Mouse (Mus musculus): ENCODE data around the gene Cacna2d4. TPM values are rescaled to one million over a fixed set of nuclear protein-coding genes. Genes with fewer than 3 reads are reported as not detected.

The Cacna2d4 gene
- polyA plus RNA-seq, 1 experiment from 2014 or later, result 1.2 TPM

DNA sequence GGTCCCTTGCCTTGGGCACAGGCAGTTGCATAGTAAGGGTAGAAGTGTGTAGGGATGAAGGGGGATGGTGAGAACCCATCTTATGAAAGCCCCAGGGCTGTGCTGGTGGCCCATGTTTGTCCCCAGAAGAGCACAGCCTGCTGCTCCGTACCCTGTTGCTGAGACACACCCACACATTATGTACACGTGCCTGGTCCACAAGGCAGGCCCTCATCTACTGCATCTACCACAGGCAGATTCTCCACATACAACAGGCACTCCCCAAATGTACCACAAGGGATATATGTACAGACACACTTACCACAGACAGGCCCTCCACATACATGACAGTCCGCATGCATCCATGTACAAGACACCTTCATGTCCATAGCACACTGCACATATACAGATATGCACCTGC lies 101.0 kb downstream of the Cacna2d4 start:
- Histone ChIP-seq H3K9me3 (ENCODE audit: control insufficient read depth, low read length) (no peaks in the 10 kb centered on the region), H3K27ac (ENCODE audit: low read depth, low read length) (no peak overlapping the region)
- whole genome bisulfite sequencing, result 68% methylated on average over 3 of the region's 3 CpGs

DNA sequence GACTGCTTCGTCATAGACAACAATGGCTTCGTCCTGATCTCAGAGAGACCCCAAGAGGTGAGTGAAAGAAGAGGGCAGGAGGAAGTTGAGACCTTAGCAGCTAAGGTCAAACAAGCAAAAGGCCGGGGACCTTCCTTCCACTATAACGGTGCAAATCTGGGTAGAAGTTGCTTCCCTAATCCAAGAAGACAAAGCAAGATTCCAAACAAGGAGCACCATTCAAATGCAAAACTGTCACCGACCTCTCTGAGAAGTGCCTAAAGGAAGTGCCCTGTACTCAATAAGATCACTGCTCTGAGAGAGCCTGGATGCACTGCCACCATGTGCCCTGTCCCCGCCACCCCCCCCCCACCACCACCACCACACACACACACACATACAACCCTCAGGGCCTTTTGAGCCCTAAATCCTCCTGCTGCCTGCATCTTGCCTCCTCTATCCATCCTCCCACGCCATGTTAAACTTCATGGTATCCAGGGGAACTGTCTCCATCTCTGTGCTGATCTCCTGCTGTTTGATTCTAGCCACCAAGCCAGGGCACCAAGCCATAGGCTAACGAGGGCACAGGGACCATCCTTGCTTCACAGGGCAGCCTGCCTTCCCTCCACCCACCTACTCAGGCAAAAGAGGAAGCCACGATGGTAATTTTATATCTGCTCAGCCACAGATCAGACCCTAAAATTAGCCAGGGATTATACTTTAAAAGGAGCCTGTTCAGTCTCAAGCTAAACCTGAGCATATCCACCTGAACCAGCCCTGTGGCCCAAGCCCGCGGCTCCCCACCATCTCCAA lies 102.0 kb downstream of the Cacna2d4 start:
- Histone ChIP-seq H3K4me3 (ENCODE audit: low read length) (no peak overlapping the region), H3K9ac (ENCODE audit: low read depth, low read length) (no peak overlapping the region), H3K27me3 (replicated peaks; ENCODE audit: control insufficient read depth, insufficient read depth, low read length) (no peaks in the 10 kb centered on the region), H3K4me2 (ENCODE audit: low read length) (no peak overlapping the region), H3K36me3 (ENCODE audit: control insufficient read depth, insufficient read depth, low read length) (no peaks in the 10 kb centered on the region), H3K27ac (ENCODE audit: low read depth, low read length) (no peak overlapping the region), H3K9me3 (ENCODE audit: control insufficient read depth, low read length) (no peaks in the 10 kb centered on the region), H3K4me1 (ENCODE audit: control insufficient read depth, insufficient read depth, low read depth, low read length) (no peaks in the 10 kb centered on the region; the same call in 1 of the 2 replicates)
- WGBS, result 32% methylated on average over 11 of the region's 11 CpGs
- ATAC-seq, result no peak

More for the DNA sequence above, 101.0 kb downstream of the Cacna2d4 start:
- Histone ChIP-seq H3K4me2 (ENCODE audit: low read length) (no peak overlapping the region), H3K4me1 (ENCODE audit: control insufficient read depth, insufficient read depth, low read depth, low read length) (no peaks in the 10 kb centered on the region; the same call in 1 of the 2 replicates), H3K36me3 (ENCODE audit: control insufficient read depth, insufficient read depth, low read length) (no peaks in the 10 kb centered on the region), H3K9ac (ENCODE audit: low read depth, low read length) (no peak overlapping the region), H3K27me3 (replicated peaks; ENCODE audit: control insufficient read depth, insufficient read depth, low read length) (no peaks in the 10 kb centered on the region), H3K4me3 (ENCODE audit: low read length) (no peak overlapping the region)
- no peak for ATAC-seq

DNA sequence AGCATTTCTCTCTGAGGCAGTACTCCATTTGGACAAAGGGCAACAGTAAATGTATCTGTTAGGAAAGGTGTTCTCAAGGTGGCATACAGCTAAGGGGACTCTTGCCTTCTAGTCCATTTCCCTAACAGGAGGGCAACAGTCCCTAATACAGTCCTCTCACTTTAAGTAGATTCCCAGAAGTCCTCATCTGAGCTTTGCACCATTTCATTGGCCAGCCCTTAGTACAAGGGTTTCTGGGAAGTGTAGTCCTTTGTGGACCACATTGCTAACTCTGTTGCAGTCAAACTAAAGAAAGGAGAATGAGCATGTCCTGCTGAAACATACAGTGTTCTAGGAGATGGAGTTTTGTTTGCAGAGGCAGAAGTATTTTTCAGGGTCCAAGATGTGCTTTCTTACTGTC lies 105.1 kb downstream of the Cacna2d4 start:
- Histone ChIP-seq H3K4me1 (ENCODE audit: control insufficient read depth, insufficient read depth, low read depth, low read length) (no peaks in the 10 kb centered on the region; the same call in 1 of the 2 replicates), H3K27ac (ENCODE audit: low read depth, low read length) (no peak overlapping the region), H3K9me3 (ENCODE audit: control insufficient read depth, low read length) (no peaks in the 10 kb centered on the region), H3K9ac (ENCODE audit: low read depth, low read length) (peak overlapping the region; percentile 36; the same call in 1 of the 2 replicates), H3K27me3 (replicated peaks; ENCODE audit: control insufficient read depth, insufficient read depth, low read length) (no peaks in the 10 kb centered on the region), H3K4me3 (ENCODE audit: low read length) (no peak overlapping the region), H3K4me2 (ENCODE audit: low read length) (no peak overlapping the region), H3K36me3 (ENCODE audit: control insufficient read depth, insufficient read depth, low read length) (no peaks in the 10 kb centered on the region)
- peak; percentile 92 for ATAC-seq

DNA sequence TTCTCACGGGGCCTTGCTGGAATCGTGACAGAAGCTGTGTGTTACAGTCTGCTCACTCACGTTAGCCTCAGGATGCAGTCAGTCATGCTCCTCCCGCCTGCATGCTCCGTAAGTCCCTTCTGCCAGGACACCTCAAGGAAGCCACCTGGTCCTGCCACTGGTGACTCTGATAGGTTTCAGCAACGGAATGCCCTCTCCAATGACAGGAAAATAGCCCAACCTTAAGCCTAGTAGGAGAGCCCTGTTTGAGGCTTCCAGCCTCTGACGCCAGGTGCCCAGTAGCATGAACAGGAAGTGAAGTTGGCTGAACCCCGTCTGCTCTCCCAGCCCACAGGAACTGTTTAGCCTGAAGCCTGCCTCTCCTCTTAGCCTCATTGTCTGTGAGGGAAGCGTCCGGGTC lies 109.9 kb downstream of the Cacna2d4 start:
- no peak for ATAC-seq
- Histone ChIP-seq H3K9ac (ENCODE audit: low read depth, low read length) (peak overlapping the region; percentile 22; the same call in 1 of the 2 replicates), H3K4me2 (ENCODE audit: low read length) (no peak overlapping the region), H3K36me3 (ENCODE audit: control insufficient read depth, insufficient read depth, low read length) (no peaks in the 10 kb centered on the region), H3K4me3 (ENCODE audit: low read length) (no peak overlapping the region), H3K27ac (ENCODE audit: low read depth, low read length) (no peak overlapping the region), H3K9me3 (ENCODE audit: control insufficient read depth, low read length) (no peaks in the 10 kb centered on the region), H3K4me1 (ENCODE audit: control insufficient read depth, insufficient read depth, low read depth, low read length) (no peaks in the 10 kb centered on the region; the same call in 1 of the 2 replicates), H3K27me3 (replicated peaks; ENCODE audit: control insufficient read depth, insufficient read depth, low read length) (no peaks in the 10 kb centered on the region)
- 66% methylated on average over 10 of the region's 10 CpGs for WGBS

DNA sequence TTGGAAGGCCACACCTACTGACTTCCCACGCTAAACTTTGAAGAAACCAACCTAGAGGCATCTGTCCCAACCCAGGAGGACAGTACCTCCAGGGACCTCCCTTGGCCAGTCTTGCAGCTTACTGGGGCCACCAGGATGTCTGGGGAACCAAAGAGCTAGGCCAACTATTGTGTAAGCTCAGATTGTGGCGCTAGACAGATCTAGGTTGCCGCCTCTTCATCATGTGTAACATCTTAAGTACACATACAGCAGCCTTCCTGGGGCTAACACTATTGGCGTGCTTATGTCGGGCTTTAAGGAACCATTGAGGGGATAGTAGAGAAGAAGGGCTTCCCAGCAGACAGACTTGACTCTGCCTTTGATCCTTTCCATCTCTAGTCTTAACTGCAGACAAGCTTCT lies 111.5 kb downstream of the Cacna2d4 start:
- H3K4me2 ChIP-seq (ENCODE audit: low read length), result no peak overlapping the region
- H3K27me3 ChIP-seq (replicated peaks; ENCODE audit: control insufficient read depth, insufficient read depth, low read length), result no peaks in the 10 kb centered on the region
- H3K9me3 ChIP-seq (ENCODE audit: control insufficient read depth, low read length), result no peaks in the 10 kb centered on the region
- no peak overlapping the region for H3K27ac ChIP-seq (ENCODE audit: low read depth, low read length)
- no peaks in the 10 kb centered on the region for H3K4me1 ChIP-seq (ENCODE audit: control insufficient read depth, insufficient read depth, low read depth, low read length)
- no peaks in the 10 kb centered on the region for H3K36me3 ChIP-seq (ENCODE audit: control insufficient read depth, insufficient read depth, low read length)
- no peak; the same call in 1 of the 2 replicates for ATAC-seq
- H3K4me3 ChIP-seq (ENCODE audit: low read length), result no peak overlapping the region
- no peak overlapping the region for H3K9ac ChIP-seq (ENCODE audit: low read depth, low read length)
- whole genome bisulfite sequencing, result 75% methylated on average over 5 of the region's 5 CpGs

DNA sequence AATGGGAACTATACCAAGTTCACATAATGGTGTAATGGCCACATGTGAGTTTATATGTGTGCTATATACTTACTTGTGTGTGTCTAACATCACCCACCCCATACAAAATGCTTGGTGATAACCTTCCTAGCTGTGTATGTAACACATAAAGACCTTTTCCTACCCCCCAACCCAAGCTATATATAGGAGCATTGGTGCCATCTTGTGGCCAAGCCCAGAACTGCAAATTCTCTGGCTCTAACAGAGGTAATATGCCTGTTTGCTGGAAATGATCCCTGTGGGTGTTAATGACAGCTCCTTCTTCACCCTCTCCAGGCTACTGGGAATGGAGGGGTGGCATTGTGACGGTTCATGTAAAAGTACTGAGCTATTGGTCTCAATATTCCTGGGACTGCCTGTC lies 111.9 kb downstream of the Cacna2d4 start:
- H3K4me2 ChIP-seq (ENCODE audit: low read length), result no peak overlapping the region
- no peaks in the 10 kb centered on the region for H3K36me3 ChIP-seq (ENCODE audit: control insufficient read depth, insufficient read depth, low read length)
- H3K9me3 ChIP-seq (ENCODE audit: control insufficient read depth, low read length), result no peaks in the 10 kb centered on the region
- ATAC-seq, result peak; percentile 80
- H3K9ac ChIP-seq (ENCODE audit: low read depth, low read length), result no peak overlapping the region
- H3K4me1 ChIP-seq (ENCODE audit: control insufficient read depth, insufficient read depth, low read depth, low read length), result no peaks in the 10 kb centered on the region
- WGBS, result 0% methylated on average over 1 of the region's 1 CpGs
- H3K27me3 ChIP-seq (replicated peaks; ENCODE audit: control insufficient read depth, insufficient read depth, low read length), result no peaks in the 10 kb centered on the region
- no peak overlapping the region for H3K4me3 ChIP-seq (ENCODE audit: low read length)
- no peak overlapping the region for H3K27ac ChIP-seq (ENCODE audit: low read depth, low read length)

DNA sequence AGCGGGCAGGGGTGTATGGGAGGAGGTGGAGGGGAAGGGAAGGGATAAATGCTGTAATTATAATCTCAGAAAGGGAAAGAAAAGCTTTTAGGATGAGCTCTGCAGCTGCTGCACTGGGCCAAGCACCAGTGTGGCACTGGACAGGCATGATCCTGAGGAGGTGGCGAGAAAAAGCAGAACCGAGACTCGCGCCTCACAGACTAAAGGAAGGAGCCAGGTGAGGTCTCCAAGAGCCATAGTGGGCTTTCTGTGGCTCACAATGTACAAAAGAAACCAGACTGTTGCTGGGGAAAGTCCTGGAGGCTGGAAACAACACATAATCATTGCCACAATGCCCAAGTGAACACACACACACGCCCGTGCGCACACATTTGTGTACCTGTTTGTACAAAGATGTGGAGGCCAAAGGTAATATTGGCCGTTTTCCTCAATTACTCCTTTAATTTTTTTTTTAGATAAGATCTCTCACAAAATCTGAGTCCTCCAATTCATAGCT lies 114.4 kb downstream of the Cacna2d4 start:
- H3K9ac ChIP-seq (ENCODE audit: low read depth, low read length), result no peak overlapping the region
- no peak for ATAC-seq
- H3K4me1 ChIP-seq (ENCODE audit: control insufficient read depth, insufficient read depth, low read depth, low read length), result no peaks in the 10 kb centered on the region

DNA sequence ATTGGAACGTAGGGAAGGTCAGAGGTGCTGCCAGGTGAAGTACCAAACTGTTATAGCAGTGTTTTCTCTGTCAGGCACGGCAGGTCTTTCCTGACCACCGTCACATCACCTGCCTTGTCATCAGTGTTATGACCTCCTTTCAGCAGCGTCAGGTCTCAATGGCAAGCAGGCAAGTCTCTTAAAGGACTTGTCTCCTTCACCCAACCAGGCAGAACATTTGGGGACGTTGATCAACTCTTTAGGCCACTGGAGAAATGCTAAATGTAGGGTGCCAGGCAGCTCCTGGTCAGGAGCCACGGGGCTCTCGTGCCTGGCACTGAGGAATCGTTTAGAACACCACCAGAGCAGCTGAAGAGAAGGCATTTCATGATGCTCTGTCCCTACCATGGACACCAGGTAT lies 115.3 kb downstream of the Cacna2d4 start:
- H3K36me3 ChIP-seq (ENCODE audit: control insufficient read depth, insufficient read depth, low read length), result peaks cover 3% of the 10 kb centered on the region
- no peaks in the 10 kb centered on the region for H3K27me3 ChIP-seq (replicated peaks; ENCODE audit: control insufficient read depth, insufficient read depth, low read length)
- H3K27ac ChIP-seq (ENCODE audit: low read depth, low read length), result no peak overlapping the region
- no peak for ATAC-seq
- no peaks in the 10 kb centered on the region for H3K9me3 ChIP-seq (ENCODE audit: control insufficient read depth, low read length)
- H3K4me3 ChIP-seq (ENCODE audit: low read length), result no peak overlapping the region
- H3K9ac ChIP-seq (ENCODE audit: low read depth, low read length), result no peak overlapping the region
- no peaks in the 10 kb centered on the region for H3K4me1 ChIP-seq (ENCODE audit: control insufficient read depth, insufficient read depth, low read depth, low read length)
- WGBS, result 86% methylated on average over 8 of the region's 8 CpGs
- H3K4me2 ChIP-seq (ENCODE audit: low read length), result no peak overlapping the region

More for the DNA sequence above, 114.4 kb downstream of the Cacna2d4 start:
- Histone ChIP-seq H3K4me2 (ENCODE audit: low read length) (no peak overlapping the region), H3K27ac (ENCODE audit: low read depth, low read length) (no peak overlapping the region), H3K36me3 (ENCODE audit: control insufficient read depth, insufficient read depth, low read length) (peaks cover 3% of the 10 kb centered on the region; the same call in 1 of the 2 replicates), H3K27me3 (replicated peaks; ENCODE audit: control insufficient read depth, insufficient read depth, low read length) (no peaks in the 10 kb centered on the region), H3K9me3 (ENCODE audit: control insufficient read depth, low read length) (no peaks in the 10 kb centered on the region), H3K4me3 (ENCODE audit: low read length) (no peak overlapping the region)
- 88% methylated on average over 9 of the region's 9 CpGs for WGBS

DNA sequence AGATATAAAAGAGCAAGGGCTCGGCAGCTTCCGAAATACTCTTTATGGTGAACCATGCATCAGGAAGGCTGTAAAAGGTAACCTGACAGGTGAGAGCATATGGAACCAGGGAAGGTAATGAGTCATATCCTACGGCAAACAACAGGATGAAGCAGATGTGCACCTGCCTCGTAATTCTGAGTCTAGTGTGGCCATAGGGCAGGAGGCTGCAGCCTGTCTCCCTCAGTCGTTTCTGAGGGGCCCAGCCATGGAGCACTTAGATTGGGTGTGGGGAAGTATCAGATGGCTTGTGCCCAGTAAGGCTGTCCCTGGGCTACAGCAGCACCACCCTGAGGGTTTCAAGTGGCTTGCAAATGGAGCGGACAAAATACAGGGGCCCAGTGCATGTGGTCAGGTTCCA lies 116.2 kb downstream of the Cacna2d4 start:
- ATAC-seq, result no peak
- WGBS, result 90% methylated on average over 6 of the region's 6 CpGs
- Histone ChIP-seq H3K4me3 (ENCODE audit: low read length) (no peak overlapping the region), H3K4me2 (ENCODE audit: low read length) (no peak overlapping the region), H3K9me3 (ENCODE audit: control insufficient read depth, low read length) (no peaks in the 10 kb centered on the region), H3K36me3 (ENCODE audit: control insufficient read depth, insufficient read depth, low read length) (peaks cover 9% of the 10 kb centered on the region), H3K27ac (ENCODE audit: low read depth, low read length) (no peak overlapping the region), H3K9ac (ENCODE audit: low read depth, low read length) (no peak overlapping the region), H3K27me3 (replicated peaks; ENCODE audit: control insufficient read depth, insufficient read depth, low read length) (no peaks in the 10 kb centered on the region), H3K4me1 (ENCODE audit: control insufficient read depth, insufficient read depth, low read depth, low read length) (no peaks in the 10 kb centered on the region)

Measured in hindbrain, embryonic 16.5 days (tissue).